Mouse (Mus musculus): ENCODE measurements at regions not wholly inside any gene's neighbourhood (a gene's known extent, or its start where the extent isn't known, plus 50 kb on each side); places are given as distances from the start of the nearest gene placed in this dataset.

- TF ChIP-seq CTCF (IDR thresholded peaks at IDR 0.05; ENCODE audit: low read depth) (no peak), EP300 (IDR thresholded peaks at IDR 0.05; ENCODE audit: low read depth) (no peak)
Measured at GRCm38 (mm10) chr13:71378641-71379040, 537.0 kb upstream of the Adamts16 start.

Data from liver, postnatal 0 days (tissue).